Mouse (Mus musculus) left cerebral cortex, adult 8-10 months (tissue): ENCODE measurements around the gene Adamts10. TPM values are rescaled to one million over a fixed set of nuclear protein-coding genes. Genes with fewer than 3 reads are reported as not detected.
A peak's percentile ranks its signal among the peaks of the same experiment; 100 is the strongest.

Experiments
- DNase-seq, 2 experiments: peaks; one replicate each; pipeline ENCODE4 v3.0.0; 2022; ENCODE audit warnings: low spot score in 2 of 2
- total RNA-seq, 4 experiments: library from RNA; stranded (reverse); gene quantifications; 2 replicates each; pipeline ENCODE4 v1.2.4; 2022

Gene Adamts10
- 10 to 100 TPM; 21.2 to 29.5 (median 26.3) TPM for total RNA-seq

- DNase-seq = peak; percentile 32 to 34
Observed at GRCm38 (mm10) chr17:33523918-33524755, at the start of gene Adamts10. Gene Adamts10 (plus strand): TSS chr17:33524204.

- no peak for DNase-seq
Observed at GRCm38 (mm10) chr17:33484020-33484419, 40.0 kb upstream of the Adamts10 start.

- no peak for DNase-seq
Observed at GRCm38 (mm10) chr17:33487211-33487610, 36.8 kb upstream of the Adamts10 start.

- no peak for DNase-seq
Observed at GRCm38 (mm10) chr17:33487652-33488051, 36.4 kb upstream of the Adamts10 start.

GRCm38 (mm10) chr17:33491371-33491770, 32.6 kb upstream of the Adamts10 start:
- DNase-seq = no peak

GRCm38 (mm10) chr17:33493065-33493464, 30.9 kb upstream of the Adamts10 start:
- DNase-seq = no peak

- no peak for DNase-seq
Observed at GRCm38 (mm10) chr17:33494586-33494985, 29.4 kb upstream of the Adamts10 start.

- no peak for DNase-seq
Observed at GRCm38 (mm10) chr17:33498918-33499317, 25.1 kb upstream of the Adamts10 start.

- DNase-seq = no peak
Observed at GRCm38 (mm10) chr17:33508386-33508785, 15.6 kb upstream of the Adamts10 start.

- DNase-seq = no peak
Observed at GRCm38 (mm10) chr17:33510172-33510571, 13.8 kb upstream of the Adamts10 start.

GRCm38 (mm10) chr17:33512441-33513415, 11.3 kb upstream of the Adamts10 start:
- no peak for DNase-seq

GRCm38 (mm10) chr17:33513874-33514273, 10.1 kb upstream of the Adamts10 start:
- no peak for DNase-seq

- no peak for DNase-seq
Observed at GRCm38 (mm10) chr17:33520366-33520765, 3.6 kb upstream of the Adamts10 start.

GRCm38 (mm10) chr17:33523431-33523917, 530 bp upstream of the Adamts10 start:
- DNase-seq = no peak

GRCm38 (mm10) chr17:33524806-33525373, 886 bp downstream of the Adamts10 start:
- DNase-seq = no peak

GRCm38 (mm10) chr17:33526506-33526905, 2.5 kb downstream of the Adamts10 start:
- no peak for DNase-seq

- DNase-seq = peak in 1 of 2 experiments; percentile 14
Observed at GRCm38 (mm10) chr17:33539106-33539675, 15.2 kb downstream of the Adamts10 start.

- no peak for DNase-seq
Observed at GRCm38 (mm10) chr17:33539878-33540277, 15.9 kb downstream of the Adamts10 start.

GRCm38 (mm10) chr17:33549212-33549611, 25.2 kb downstream of the Adamts10 start:
- no peak for DNase-seq

- no peak for DNase-seq
Observed at GRCm38 (mm10) chr17:33550388-33550787, 26.4 kb downstream of the Adamts10 start.

GRCm38 (mm10) chr17:33552113-33552512, 28.1 kb downstream of the Adamts10 start:
- no peak for DNase-seq
